ENCODE assay signal across 25 mouse cellular contexts in the genomic region with DNA sequence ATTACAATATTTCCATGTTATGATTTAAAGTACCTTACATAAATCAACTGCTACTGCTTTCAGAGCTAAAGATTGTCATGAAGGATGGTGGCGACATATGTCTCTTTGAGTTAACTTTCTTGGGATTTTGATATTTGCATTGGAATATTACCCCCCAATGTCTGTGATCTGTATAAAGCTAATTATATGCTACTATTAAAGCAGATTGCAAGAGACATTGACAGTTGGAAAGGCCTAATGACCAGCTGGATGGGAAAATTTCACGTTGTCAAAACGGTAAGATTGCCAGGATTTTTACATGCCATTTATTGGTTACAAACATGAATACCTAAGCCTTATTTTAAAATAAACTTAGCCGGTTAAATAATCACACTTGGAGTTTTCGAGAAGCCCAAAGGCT.
"Had no signal": no experiment of that assay in that cellular context is flagged by ENCODE, and none has a peak within 500 bp of the region (broad histone marks: within the 10 kb centered on the region; RNA-seq: fewer than 3 reads in every experiment).

No protein-coding gene starts in this region.

- ATAC-seq: liver, embryonic 12.5 days; midbrain, embryonic 13.5 days; midbrain, embryonic 16.5 days had no signal

- H3K9me3 ChIP-seq: kidney, embryonic 15.5 days; limb, embryonic 10.5 days; limb, embryonic 13.5 days; liver, embryonic 12.5 days; liver, embryonic 15.5 days; lung, embryonic 15.5 days; megakaryocyte, embryonic 14.5 days; midbrain, embryonic 10.5 days; midbrain, embryonic 13.5 days; neural tube, embryonic 13.5 days; stomach, embryonic 15.5 days had no signal

- H3K4me3 ChIP-seq: kidney, embryonic 15.5 days; limb, embryonic 10.5 days; limb, embryonic 13.5 days; liver, embryonic 12.5 days; liver, embryonic 15.5 days; lung, embryonic 15.5 days; megakaryocyte, embryonic 14.5 days; midbrain, embryonic 10.5 days; midbrain, embryonic 13.5 days; myocyte; neural tube, embryonic 13.5 days; stomach, embryonic 15.5 days had no signal

- H3K9ac ChIP-seq: kidney, embryonic 15.5 days; limb, embryonic 13.5 days; liver, embryonic 12.5 days; liver, embryonic 15.5 days; lung, embryonic 15.5 days; midbrain, embryonic 13.5 days; neural tube, embryonic 13.5 days; stomach, embryonic 15.5 days had no signal

- H3K4me2 ChIP-seq: kidney, embryonic 15.5 days; limb, embryonic 13.5 days; liver, embryonic 12.5 days; liver, embryonic 15.5 days; lung, embryonic 15.5 days; midbrain, embryonic 13.5 days; neural tube, embryonic 13.5 days; stomach, embryonic 15.5 days had no signal

- DNase-seq: kidney, adult 11 months; kidney, adult 8-10 months; kidney, postnatal 10 days; kidney, postnatal 36 days; liver; lung, adult 18-20 months; lung, postnatal 10 days; lung, postnatal 36 days; retina, postnatal 1 day; right cerebral cortex, postnatal 25 days; spleen, adult 18-20 months; thymus, postnatal 25 days had no signal

- H3K27me3 ChIP-seq: kidney, embryonic 15.5 days; limb, embryonic 13.5 days; liver, embryonic 12.5 days; liver, embryonic 15.5 days; lung, embryonic 15.5 days; megakaryocyte, embryonic 14.5 days; midbrain, embryonic 13.5 days; neural tube, embryonic 13.5 days; stomach, embryonic 15.5 days had no signal

- H3K4me1 ChIP-seq: kidney, embryonic 15.5 days; limb, embryonic 10.5 days; limb, embryonic 13.5 days; liver, embryonic 12.5 days; liver, embryonic 15.5 days; lung, embryonic 15.5 days; megakaryocyte, embryonic 14.5 days; midbrain, embryonic 10.5 days; midbrain, embryonic 13.5 days; neural tube, embryonic 13.5 days; stomach, embryonic 15.5 days had no signal

- H3K36me3 ChIP-seq: kidney, embryonic 15.5 days; limb, embryonic 10.5 days; limb, embryonic 13.5 days; liver, embryonic 12.5 days; liver, embryonic 15.5 days; lung, embryonic 15.5 days; midbrain, embryonic 10.5 days; midbrain, embryonic 13.5 days; neural tube, embryonic 13.5 days; stomach, embryonic 15.5 days had no signal

- H3K27ac ChIP-seq: kidney, embryonic 15.5 days; limb, embryonic 10.5 days; limb, embryonic 13.5 days; liver, embryonic 12.5 days; liver, embryonic 15.5 days; lung, embryonic 15.5 days; midbrain, embryonic 10.5 days; midbrain, embryonic 13.5 days; neural tube, embryonic 13.5 days; stomach, embryonic 15.5 days had no signal
